10 mouse cellular contexts compared by ENCODE assay signal in the genomic region with DNA sequence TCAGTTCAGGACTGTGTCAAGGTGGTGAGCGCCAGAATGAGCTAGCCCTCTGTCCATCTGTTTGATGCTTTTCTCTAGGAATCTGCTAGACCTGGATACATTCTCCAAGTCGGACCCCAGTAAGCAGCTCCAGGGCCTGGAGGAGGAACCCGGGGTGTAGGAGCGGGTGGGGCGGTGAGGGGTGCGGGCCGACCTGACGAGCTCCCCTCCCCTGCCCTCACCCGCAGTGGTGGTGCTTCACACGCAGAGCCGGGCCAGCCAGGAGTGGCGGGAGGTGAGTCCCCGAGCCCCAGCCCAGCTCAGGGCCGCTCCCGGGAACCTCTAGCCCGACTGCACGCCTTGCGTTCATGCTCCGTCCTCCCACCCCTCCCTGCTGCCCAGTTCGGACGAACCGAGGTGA. TPM values are rescaled to one million over a fixed set of nuclear protein-coding genes. Genes with fewer than 3 reads are reported as not detected.
DNase-seq lines count a peak whose midpoint lies in the region; ATAC-seq and TF ChIP-seq lines count a peak whose summit lies in the region.
"Had no signal": no experiment of that assay in that cellular context is flagged by ENCODE, and none has a peak within 500 bp of the region (broad histone marks: within the 10 kb centered on the region; RNA-seq: fewer than 3 reads in every experiment).

No protein-coding gene starts in this region.

- peak overlapping the region; percentile 29; the same call in 1 of the 2 replicates for H3K4me2 ChIP-seq in lung, embryonic 14.5 days
- H3K4me2 ChIP-seq in embryonic facial prominence, embryonic 11.5 days (ENCODE audit: low read depth, low read length) = no peak overlapping the region
- H3K4me2 ChIP-seq in intestine, embryonic 16.5 days (ENCODE audit: low read depth, low read length) = peak overlapping the region; percentile 13; the same call in 1 of the 2 replicates
- H3K4me2 ChIP-seq in stomach, embryonic 14.5 days (replicated peaks; ENCODE audit: low read depth, low read length) = peak overlapping the region; percentile 20; the same call in 1 of the 2 replicates

- under 1% methylated on average over 22 of the region's 22 CpGs for WGBS in lung, embryonic 14.5 days
- WGBS in embryonic facial prominence, embryonic 11.5 days = 1% methylated on average over 22 of the region's 22 CpGs
- WGBS in intestine, embryonic 16.5 days = 2% methylated on average over 22 of the region's 22 CpGs
- 2% methylated on average over 22 of the region's 22 CpGs for WGBS in stomach, embryonic 14.5 days

- ATAC-seq in lung, embryonic 14.5 days (ENCODE audit: insufficient read depth) = peak; percentile 52
- ATAC-seq in embryonic facial prominence, embryonic 11.5 days (replicated peaks; ENCODE audit: insufficient number of reproducible peaks, low FRiP score, low TSS enrichment, low read depth) = 0 out of 2 replicates have a peak, but pooled peaks have one; percentile 46
- ATAC-seq in intestine, embryonic 16.5 days = no peak
- 0 out of 2 replicates have a peak, but pooled peaks have one; percentile 30 for ATAC-seq in stomach, embryonic 14.5 days (ENCODE audit: insufficient number of reproducible peaks, insufficient read depth, low FRiP score, low read depth)
- ATAC-seq: Patski had no signal

- peaks cover 35% of the 10 kb centered on the region for H3K27me3 ChIP-seq in lung, embryonic 14.5 days (ENCODE audit: insufficient read depth, low read length)
- H3K27me3 ChIP-seq in embryonic facial prominence, embryonic 11.5 days (ENCODE audit: control insufficient read depth, insufficient read depth, low read length) = peaks cover 23% of the 10 kb centered on the region
- peaks cover 26% of the 10 kb centered on the region for H3K27me3 ChIP-seq in intestine, embryonic 16.5 days (replicated peaks; ENCODE audit: control insufficient read depth, insufficient read depth, low read length)
- H3K27me3 ChIP-seq in stomach, embryonic 14.5 days (ENCODE audit: control insufficient read depth, insufficient read depth, low read length) = peaks cover 9% of the 10 kb centered on the region; the same call in 1 of the 2 replicates
- H3K27me3 ChIP-seq: Patski had no signal

- H3K9ac ChIP-seq in lung, embryonic 14.5 days = no peak overlapping the region
- H3K9ac ChIP-seq in embryonic facial prominence, embryonic 11.5 days (replicated peaks; ENCODE audit: low read length) = no peak overlapping the region
- no peak overlapping the region for H3K9ac ChIP-seq in intestine, embryonic 16.5 days (ENCODE audit: low read depth, low read length)
- no peak overlapping the region for H3K9ac ChIP-seq in stomach, embryonic 14.5 days (replicated peaks; ENCODE audit: low read depth, low read length)

- peak overlapping the region; percentile 4; the same call in 1 of the 2 replicates for H3K4me3 ChIP-seq in lung, embryonic 14.5 days (ENCODE audit: low read depth, low read length)
- H3K4me3 ChIP-seq in embryonic facial prominence, embryonic 11.5 days (ENCODE audit: low read depth, low read length) = no peak overlapping the region
- no peak overlapping the region for H3K4me3 ChIP-seq in intestine, embryonic 16.5 days (ENCODE audit: low read length)
- no peak overlapping the region; the same call in 1 of the 2 replicates for H3K4me3 ChIP-seq in stomach, embryonic 14.5 days (ENCODE audit: low read depth, low read length)

- DNase-seq in lung, embryonic 14.5 days = no peak
- DNase-seq in lung, adult 18-20 months = no peak
- DNase-seq in embryonic facial prominence, embryonic 11.5 days (ENCODE audit: low spot score) = no peak
- no peak for DNase-seq in ovary, adult 18-20 months (ENCODE audit: low spot score)
- DNase-seq in adrenal gland, postnatal 4 days (ENCODE audit: low spot score in 2 of 2) = no peak
- DNase-seq in layer of hippocampus, adult 11-12 months (ENCODE audit: low spot score) = no peak
- DNase-seq: kidney, postnatal 14 days had no signal

- no peaks in the 10 kb centered on the region for H3K4me1 ChIP-seq in lung, embryonic 14.5 days (ENCODE audit: insufficient read depth)
- H3K4me1 ChIP-seq in embryonic facial prominence, embryonic 11.5 days (ENCODE audit: control insufficient read depth, insufficient read depth, low read length) = no peaks in the 10 kb centered on the region; the same call in 1 of the 2 replicates
- H3K4me1 ChIP-seq in intestine, embryonic 16.5 days (ENCODE audit: control insufficient read depth, insufficient read depth, low read length) = no peaks in the 10 kb centered on the region; the same call in 1 of the 2 replicates
- H3K4me1 ChIP-seq in stomach, embryonic 14.5 days (ENCODE audit: control insufficient read depth, insufficient read depth, low read length) = no peaks in the 10 kb centered on the region

- no peaks in the 10 kb centered on the region for H3K9me3 ChIP-seq in lung, embryonic 14.5 days (ENCODE audit: low read depth, low read length)
- H3K9me3 ChIP-seq in embryonic facial prominence, embryonic 11.5 days (replicated peaks; ENCODE audit: control insufficient read depth, low read length) = no peaks in the 10 kb centered on the region
- H3K9me3 ChIP-seq in intestine, embryonic 16.5 days (ENCODE audit: control insufficient read depth, low read length) = no peaks in the 10 kb centered on the region
- no peaks in the 10 kb centered on the region for H3K9me3 ChIP-seq in stomach, embryonic 14.5 days (ENCODE audit: control insufficient read depth, low read depth, low read length)

- TF ChIP-seq CTCF in lung, embryonic 14.5 days (IDR thresholded peaks at IDR 0.05; ENCODE audit: low read depth) = no peak

- H3K36me3 ChIP-seq in lung, embryonic 14.5 days (ENCODE audit: insufficient read depth) = peaks cover 2% of the 10 kb centered on the region; the same call in 1 of the 2 replicates
- no peaks in the 10 kb centered on the region for H3K36me3 ChIP-seq in embryonic facial prominence, embryonic 11.5 days (replicated peaks; ENCODE audit: control insufficient read depth, insufficient read depth, low read depth, low read length)
- H3K36me3 ChIP-seq in intestine, embryonic 16.5 days (ENCODE audit: control insufficient read depth, insufficient read depth, low read length) = no peaks in the 10 kb centered on the region
- no peaks in the 10 kb centered on the region; the same call in 1 of the 2 replicates for H3K36me3 ChIP-seq in stomach, embryonic 14.5 days (ENCODE audit: control insufficient read depth, insufficient read depth, low read length)

- H3K27ac ChIP-seq in lung, embryonic 14.5 days (ENCODE audit: low read depth) = no peak overlapping the region
- no peak overlapping the region for H3K27ac ChIP-seq in embryonic facial prominence, embryonic 11.5 days (replicated peaks; ENCODE audit: low read depth, low read length)
- H3K27ac ChIP-seq in intestine, embryonic 16.5 days (ENCODE audit: low read length) = no peak overlapping the region
- no peak overlapping the region for H3K27ac ChIP-seq in stomach, embryonic 14.5 days (ENCODE audit: low read length)

RNA-seq across cellular contexts. Expression of gene Cpne9, which starts 0.9 kb away (rescaled TPM):
- not detected in 2 replicates for polyA plus RNA-seq in lung, embryonic 14.5 days (2014; fragmentation: Nextera tagmentation; extraction: Ambion mirVana)
- polyA plus RNA-seq in embryonic facial prominence, embryonic 11.5 days (2014; fragmentation: Nextera tagmentation; extraction: Ambion mirVana) = 0.10 and 0.14 TPM in 2 replicates
- 0.02 TPM in 1 of 2 replicates, not detected in the other for polyA plus RNA-seq in intestine, embryonic 16.5 days (2015; fragmentation: Nextera tagmentation; extraction: Ambion mirVana)
- polyA plus RNA-seq in stomach, embryonic 14.5 days (2014; fragmentation: Nextera tagmentation; extraction: Ambion mirVana) = 0.20 TPM in 1 of 2 replicates, not detected in the other
- total RNA-seq in adrenal gland, postnatal 4 days (2021) = under 1 TPM; 0.45 to 0.62 TPM

RNA-seq across cellular contexts. Expression of gene Brpf1, which starts 24.0 kb away (rescaled TPM):
- polyA plus RNA-seq in lung, embryonic 14.5 days (2014; fragmentation: Nextera tagmentation; extraction: Ambion mirVana) = 24.6 and 26.4 TPM in 2 replicates
- 17.6 and 21.3 TPM in 2 replicates for polyA plus RNA-seq in embryonic facial prominence, embryonic 11.5 days (2014; fragmentation: Nextera tagmentation; extraction: Ambion mirVana)
- polyA plus RNA-seq in intestine, embryonic 16.5 days (2015; fragmentation: Nextera tagmentation; extraction: Ambion mirVana) = 11.6 and 13.4 TPM in 2 replicates
- 20.1 and 21.1 TPM in 2 replicates for polyA plus RNA-seq in stomach, embryonic 14.5 days (2014; fragmentation: Nextera tagmentation; extraction: Ambion mirVana)
- 10 to 100 TPM; 40.6 to 46.3 TPM for total RNA-seq in adrenal gland, postnatal 4 days (2021)

RNA-seq across cellular contexts. Expression of gene Ogg1, which starts 43.8 kb away (rescaled TPM):
- polyA plus RNA-seq in lung, embryonic 14.5 days (2014; fragmentation: Nextera tagmentation; extraction: Ambion mirVana) = 16.9 and 17.7 TPM in 2 replicates
- polyA plus RNA-seq in embryonic facial prominence, embryonic 11.5 days (2014; fragmentation: Nextera tagmentation; extraction: Ambion mirVana) = 13.0 and 14.6 TPM in 2 replicates
- polyA plus RNA-seq in intestine, embryonic 16.5 days (2015; fragmentation: Nextera tagmentation; extraction: Ambion mirVana) = 10.7 and 10.9 TPM in 2 replicates
- 14.7 and 18.0 TPM in 2 replicates for polyA plus RNA-seq in stomach, embryonic 14.5 days (2014; fragmentation: Nextera tagmentation; extraction: Ambion mirVana)
- 10 to 100 TPM; 14.5 to 18.7 TPM for total RNA-seq in adrenal gland, postnatal 4 days (2021)

RNA-seq across cellular contexts. Expression of gene Mtmr14, which starts 45.3 kb away (rescaled TPM):
- polyA plus RNA-seq in lung, embryonic 14.5 days (2014; fragmentation: Nextera tagmentation; extraction: Ambion mirVana) = 41.1 and 47.0 TPM in 2 replicates
- 42.5 and 44.8 TPM in 2 replicates for polyA plus RNA-seq in embryonic facial prominence, embryonic 11.5 days (2014; fragmentation: Nextera tagmentation; extraction: Ambion mirVana)
- 28.8 and 32.3 TPM in 2 replicates for polyA plus RNA-seq in intestine, embryonic 16.5 days (2015; fragmentation: Nextera tagmentation; extraction: Ambion mirVana)
- polyA plus RNA-seq in stomach, embryonic 14.5 days (2014; fragmentation: Nextera tagmentation; extraction: Ambion mirVana) = 31.6 and 33.2 TPM in 2 replicates
- 10 to 100 TPM; 25.8 to 26.2 TPM for total RNA-seq in adrenal gland, postnatal 4 days (2021)
